Mouse (Mus musculus) T-helper 2 cell (primary cell): ENCODE measurements around the gene Kcnab3.

Source experiments
- in situ Hi-C: fragments of 300-600 bp; cut with MboI, MseI; formaldehyde crosslinking; loops from one replicate; pipeline ENCODE4 v1.15.1; 2025; ENCODE audit warnings: high pct_unique_total_duplicates

Gene Kcnab3

GRCm38 (mm10) chr11:69331929-69332405 is 5.9 kb downstream of the Kcnab3 start:
- in situ Hi-C loops: no loop called here

- in situ Hi-C loops: no loop called here
These were observed 6.7 kb downstream of the Kcnab3 start for GRCm38 (mm10) chr11:69332713-69333253.

DNA sequence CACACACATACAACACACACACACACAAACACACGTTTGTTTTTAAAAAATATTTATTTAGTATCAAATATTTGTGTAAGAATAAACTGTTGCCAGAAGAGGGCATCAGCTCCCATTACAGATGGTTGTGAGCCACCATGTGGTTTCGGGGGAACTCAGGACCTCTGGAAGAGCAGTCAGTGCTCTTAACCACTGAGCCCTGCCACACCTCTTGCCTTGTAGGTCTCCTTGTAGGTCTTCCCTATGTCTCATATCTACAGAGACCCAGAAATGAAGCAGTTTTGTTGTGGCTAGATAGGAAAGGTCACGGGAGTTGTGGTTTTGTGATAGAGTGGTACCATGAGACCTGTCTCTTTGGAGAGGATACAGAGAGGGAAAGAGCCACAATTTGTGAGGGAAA is 7.9 kb downstream of the Kcnab3 start:
- in situ Hi-C loops: no loop called here

DNA sequence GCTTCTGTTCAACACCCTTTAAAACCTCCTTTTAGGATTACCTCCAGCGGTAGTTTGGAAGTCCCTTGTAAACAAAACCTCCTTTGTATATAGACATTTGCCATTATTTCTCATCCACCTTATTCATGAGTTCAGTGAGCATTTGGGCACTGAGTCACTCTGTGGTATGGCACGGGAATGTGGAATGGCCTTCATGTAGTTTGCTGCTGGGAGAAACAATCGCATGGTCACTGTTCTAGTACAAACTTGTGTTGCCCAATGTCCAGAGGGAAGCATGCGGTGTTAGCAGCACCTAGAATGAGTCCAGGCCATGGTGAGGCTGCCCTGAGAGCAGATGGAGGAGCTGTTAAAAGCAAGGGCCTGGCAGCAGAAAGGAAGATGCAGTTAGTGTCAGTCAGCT is 8.7 kb downstream of the Kcnab3 start:
- in situ Hi-C loops: no loop called here

- in situ Hi-C loops: no loop called here
These were observed 14.4 kb downstream of the Kcnab3 start, which contains the start of gene Rnf227 for GRCm38 (mm10) chr11:69340161-69341131. Gene Rnf227, plus strand, starts transcription at chr11:69340461.

DNA sequence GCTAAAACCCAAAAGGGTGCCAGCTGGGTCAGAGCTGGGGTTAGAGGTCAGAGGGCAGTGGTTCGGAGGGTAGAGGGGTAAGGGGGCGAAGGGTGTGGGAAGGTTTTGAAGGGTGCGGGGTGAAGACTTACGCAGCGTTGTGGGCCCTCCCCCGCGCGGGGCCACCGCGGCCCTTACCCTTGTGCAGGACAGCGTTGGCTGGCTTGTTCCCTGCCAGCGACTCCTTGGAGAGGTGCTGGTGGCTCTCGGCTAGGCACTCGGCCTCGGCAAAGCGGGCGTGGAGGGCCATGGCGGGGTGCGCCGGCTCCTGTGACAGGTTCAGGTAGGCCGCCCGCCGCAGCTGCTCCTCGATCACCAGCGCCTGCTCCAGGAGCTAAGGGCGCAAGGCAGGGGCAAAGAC is 20.4 kb downstream of the Kcnab3 start:
- in situ Hi-C loops: no loop called here

DNA sequence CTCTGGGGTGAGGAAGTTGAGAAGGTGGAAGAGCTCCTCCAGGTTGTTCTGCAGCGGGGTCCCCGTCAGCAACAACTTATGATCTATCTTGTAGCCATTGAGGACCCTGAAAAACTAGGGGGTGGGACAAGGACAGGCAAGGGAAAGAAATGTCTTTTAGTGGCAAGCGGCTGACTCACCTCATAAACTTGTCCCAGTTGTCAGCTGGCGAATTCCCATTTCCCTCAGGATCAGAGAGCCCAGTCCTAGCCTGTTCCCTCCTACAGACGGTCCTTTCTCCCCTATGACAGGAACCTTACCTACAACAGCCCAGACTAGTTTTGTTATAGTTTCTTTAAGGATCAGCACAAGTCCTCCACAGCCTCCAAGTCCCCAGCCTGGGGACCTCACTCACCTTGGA is 30.5 kb downstream of the Kcnab3 start:
- in situ Hi-C loops: no loop called here

- in situ Hi-C loops: no loop called here
These were observed 31.6 kb downstream of the Kcnab3 start for GRCm38 (mm10) chr11:69357690-69358089.

DNA sequence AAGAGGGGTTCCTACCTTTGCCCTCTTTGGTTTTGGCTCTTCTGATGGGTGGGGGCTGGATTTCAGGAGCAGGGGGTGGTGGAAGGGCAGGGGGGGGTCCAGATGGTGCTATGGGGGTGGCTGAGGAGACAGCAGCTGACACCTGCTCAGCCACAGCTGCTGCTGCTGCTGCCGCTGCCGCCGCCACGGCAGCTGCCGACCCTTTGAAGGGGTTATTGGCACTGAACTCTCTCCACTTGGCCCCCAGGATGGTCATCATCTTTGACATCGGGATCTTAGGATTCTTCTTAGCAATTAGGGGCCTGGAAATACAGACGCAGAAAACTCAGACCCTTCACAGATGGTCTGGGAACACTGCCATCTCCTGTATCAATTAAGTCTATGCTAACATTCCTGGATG is 36.0 kb downstream of the Kcnab3 start:
- in situ Hi-C loops: no loop called here

DNA sequence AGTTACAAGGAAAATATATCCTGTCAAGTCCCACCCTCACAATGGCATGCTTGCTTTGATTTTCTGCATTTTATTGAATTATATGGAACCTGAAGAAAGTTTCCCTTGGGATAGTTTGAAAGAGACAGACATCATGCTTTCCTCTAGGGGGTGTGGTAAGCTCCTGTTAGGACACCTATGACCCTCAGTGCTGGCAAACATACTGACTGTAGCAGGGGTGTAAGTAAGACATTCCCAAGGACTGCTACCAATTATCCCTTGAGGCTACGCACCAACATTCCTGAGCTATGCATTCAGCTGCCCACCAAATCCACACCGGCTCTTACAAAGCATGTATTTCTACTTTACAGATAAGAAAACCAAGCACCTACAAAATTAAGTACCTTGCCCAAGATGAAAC is 36.4 kb downstream of the Kcnab3 start:
- in situ Hi-C loops: no loop called here

GRCm38 (mm10) chr11:69364376-69364775 is 38.3 kb downstream of the Kcnab3 start:
- in situ Hi-C loops: no loop called here

- in situ Hi-C loops: no loop called here
These were observed 38.9 kb downstream of the Kcnab3 start for GRCm38 (mm10) chr11:69364910-69365309.

GRCm38 (mm10) chr11:69365722-69366121 is 39.7 kb downstream of the Kcnab3 start:
- in situ Hi-C loops: no loop called here

DNA sequence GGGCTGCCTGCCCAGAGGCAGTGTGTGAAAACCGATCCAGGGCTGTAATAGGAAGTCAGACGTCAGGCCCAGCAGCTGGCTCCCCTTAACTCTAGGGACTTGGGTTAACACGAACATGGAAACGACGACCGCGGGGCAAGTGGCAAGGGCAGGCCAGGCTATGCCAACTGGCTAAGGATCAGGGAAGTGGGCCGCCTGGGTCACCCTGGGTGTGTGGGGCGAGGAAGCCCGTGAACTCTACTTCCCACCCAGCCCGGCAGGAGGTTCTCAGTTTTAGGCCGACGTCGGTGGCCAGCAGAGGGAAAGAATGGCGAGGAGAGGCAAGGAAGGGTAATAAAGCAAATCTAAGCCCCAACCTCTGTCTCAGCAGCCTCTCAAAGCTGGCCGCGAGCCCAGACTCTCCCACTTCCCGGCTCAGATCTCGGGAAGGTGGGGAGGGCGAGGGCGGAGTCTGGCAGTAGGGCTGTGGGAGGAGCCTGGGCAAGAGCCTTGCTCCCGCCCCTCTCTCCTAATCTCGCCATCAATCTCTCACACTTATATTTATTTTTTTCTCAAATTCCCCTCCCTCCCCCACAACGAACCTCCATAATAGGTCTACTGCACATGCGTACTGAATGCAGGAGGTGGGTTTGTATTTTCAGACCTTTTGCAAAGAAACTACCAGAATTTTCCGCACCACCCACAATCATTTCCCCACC is 40.2 kb downstream of the Kcnab3 start:
- in situ Hi-C loops: no loop called here

- in situ Hi-C loops: no loop called here
These were observed 41.0 kb downstream of the Kcnab3 start for GRCm38 (mm10) chr11:69366855-69367615.

DNA sequence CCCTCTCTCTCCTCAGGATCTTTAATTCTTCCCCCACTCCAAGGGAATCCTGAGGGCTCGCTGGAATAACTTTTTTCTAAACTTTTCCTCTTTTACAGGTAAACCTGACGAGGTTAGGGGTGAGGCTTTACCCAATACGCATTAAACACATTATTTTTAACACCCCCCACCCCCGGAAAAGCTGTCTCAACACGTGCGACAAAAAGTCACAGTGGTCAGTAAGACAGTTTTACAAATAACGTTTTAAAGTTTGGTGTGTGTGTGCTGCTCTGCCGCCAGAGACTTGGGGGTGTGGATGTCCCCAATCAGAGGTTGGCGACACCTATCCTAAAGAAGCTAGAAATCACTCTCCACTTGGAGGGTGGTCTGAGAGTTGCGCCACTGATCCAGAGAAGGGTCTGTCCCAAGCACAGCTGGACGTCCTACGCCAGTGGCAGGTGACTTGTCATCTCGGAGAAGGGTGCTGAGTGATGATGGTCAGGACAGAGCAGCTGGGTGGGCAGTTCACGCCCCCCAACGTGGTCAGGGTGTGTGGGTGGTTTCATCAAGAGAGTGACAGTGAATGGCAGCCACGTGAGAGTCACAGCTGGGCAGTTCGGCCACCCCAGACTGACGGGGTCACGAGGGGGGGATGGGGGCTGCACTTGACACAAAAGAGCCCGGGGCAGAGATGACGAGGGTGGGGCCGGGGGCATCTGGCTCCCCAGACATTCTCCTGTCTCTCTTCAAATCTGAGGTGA is 41.7 kb downstream of the Kcnab3 start:
- in situ Hi-C loops: no loop called here

DNA sequence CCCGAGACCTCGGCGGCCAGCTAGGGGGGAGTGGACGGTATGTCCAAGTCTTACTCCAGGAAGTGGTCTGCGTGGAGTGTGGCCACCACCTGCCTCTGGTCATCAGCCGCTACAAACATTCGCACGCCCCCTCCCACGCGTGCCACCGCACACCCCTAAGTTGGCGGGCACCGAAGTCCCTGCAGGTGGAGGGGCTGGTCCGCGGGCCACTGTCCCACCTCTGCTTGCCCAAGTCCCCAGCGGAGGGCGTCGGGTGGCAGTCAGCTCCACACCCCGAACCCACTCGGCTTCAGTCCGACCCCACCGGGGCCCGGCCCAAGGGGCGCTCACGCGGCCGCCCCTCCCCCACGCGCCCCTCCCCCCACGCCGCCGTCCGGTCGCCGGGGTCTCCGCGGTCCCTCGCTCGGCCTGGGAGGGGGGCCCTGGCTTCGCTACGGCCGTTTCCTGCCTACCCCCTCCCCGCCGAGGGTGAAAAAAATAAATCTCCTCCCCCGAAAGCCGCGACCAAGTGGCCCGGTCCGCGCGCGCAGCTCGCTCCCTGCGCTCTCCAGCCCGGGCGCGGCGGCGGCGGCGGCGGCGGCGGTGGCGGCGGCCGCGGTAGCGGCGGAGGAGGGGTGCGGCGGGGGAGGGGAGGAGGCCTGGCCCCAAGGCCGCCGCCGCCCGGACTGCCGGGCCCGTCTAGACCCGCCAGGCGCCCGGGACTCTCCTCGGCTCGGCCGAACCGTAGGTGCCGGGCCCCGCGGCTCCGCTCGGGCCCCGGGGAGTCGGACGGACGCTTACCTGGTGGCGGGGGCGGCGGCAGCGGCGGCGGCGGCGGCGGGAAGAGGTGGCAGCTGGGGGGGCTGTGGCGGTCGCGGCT is 42.5 kb downstream of the Kcnab3 start:
- in situ Hi-C loops: no loop called here

DNA sequence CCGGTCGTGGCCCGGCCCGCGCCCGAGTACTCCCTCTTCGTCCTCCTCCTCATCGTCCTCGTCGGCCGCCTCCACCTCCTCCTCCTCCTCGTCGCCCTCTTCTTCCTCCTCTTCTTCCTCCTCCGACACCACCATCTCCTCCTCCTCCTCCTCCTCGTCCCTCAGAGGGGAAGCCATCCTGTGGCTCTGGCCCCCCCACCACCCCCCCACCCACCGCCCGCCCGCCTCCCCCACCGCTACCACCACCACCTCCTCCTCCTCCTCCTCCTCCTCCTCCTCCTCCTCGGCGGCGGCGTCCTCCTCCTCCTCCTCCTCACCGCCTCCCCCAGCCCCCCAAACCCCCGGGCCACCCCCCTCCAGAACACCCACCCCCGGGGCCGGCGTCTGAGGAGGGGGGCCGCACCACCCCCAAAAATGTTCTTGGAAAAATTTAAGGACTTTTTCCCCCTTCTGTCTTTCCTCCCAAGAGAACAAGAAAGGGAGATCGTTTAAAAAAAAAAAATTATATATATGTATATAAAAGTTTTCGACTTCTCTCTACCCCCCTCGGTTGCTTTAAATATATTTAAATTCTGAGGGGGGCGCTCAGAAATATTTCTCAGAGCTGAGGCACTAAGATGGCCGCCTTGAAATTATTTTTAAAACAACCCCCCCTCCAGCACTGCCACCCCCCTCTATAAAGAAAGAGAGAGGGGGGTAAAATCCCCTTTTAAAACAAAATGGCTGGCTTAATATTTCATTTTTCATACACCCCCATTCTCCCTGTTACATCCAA is 43.3 kb downstream of the Kcnab3 start, which contains the start of gene Chd3:
Chd3 (minus strand) TSS at position 192 of the 775 bp plus-strand sequence.
- in situ Hi-C loops: no loop called here
